Mouse (Mus musculus): ENCODE results near the gene Lrrc75a. TPM values are rescaled to one million over a fixed set of nuclear protein-coding genes. Genes with fewer than 3 reads are reported as not detected.

The Lrrc75a gene
- total and polyA plus RNA-seq, 3 experiments, result 7.0 to 8.9 TPM; not detected in 1

DNA sequence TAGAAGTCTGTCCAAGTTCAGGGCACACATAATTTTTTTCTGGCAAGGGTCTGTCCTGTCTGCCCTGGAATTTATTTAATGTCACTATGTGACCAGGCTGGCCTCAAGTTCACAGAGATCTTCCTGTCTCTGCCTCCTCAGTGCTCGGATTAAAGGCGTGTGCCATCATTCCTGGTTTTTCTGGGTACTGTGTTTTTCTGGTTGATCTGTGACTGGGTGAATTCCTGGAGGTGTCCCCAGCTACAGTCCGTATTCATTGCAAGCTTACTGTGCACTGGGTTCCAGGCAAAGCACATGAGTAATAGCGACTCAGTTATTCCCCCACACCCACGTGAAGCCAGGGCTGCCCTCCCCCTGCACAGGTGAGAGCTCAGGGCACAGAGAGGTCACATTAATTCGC lies 38.0 kb downstream of the Lrrc75a start:
- no peak for DNase-seq (ENCODE audit: low read depth, low spot score)
- Histone ChIP-seq H3K27me3 (ENCODE audit: control insufficient read depth in 1 of 2, insufficient read depth in 2 of 2, low read length in 2 of 2) (no peaks in the 10 kb centered on the region), H3K36me3 (ENCODE audit: control insufficient read depth in 1 of 2, insufficient read depth in 2 of 2, low read length in 2 of 2) (peaks cover 0 to 4% of the 10 kb centered on the region in 2 experiments; a peak in 2 of 4 replicates), H3K27ac (ENCODE audit: control insufficient read depth, low read depth, low read length) (no peak overlapping the region), H3K4me1 (ENCODE audit: control insufficient read depth in 1 of 2, insufficient read depth in 2 of 2, low read length in 2 of 2) (no peaks in the 10 kb centered on the region), H3K79me2 (ENCODE audit: control insufficient read depth, insufficient read depth, low read length, poor library complexity) (no peaks in the 10 kb centered on the region), H3K9ac (ENCODE audit: control insufficient read depth, low read depth, low read length, poor library complexity, severe bottlenecking) (no peak overlapping the region), H3K4me3 (ENCODE audit: control insufficient read depth in 1 of 2, insufficient read depth in 1 of 2, low read depth in 2 of 2, low read length in 2 of 2) (no peak overlapping the region), H3K9me3 (replicated peaks; ENCODE audit: insufficient read depth, low read length) (no peaks in the 10 kb centered on the region)
- TF ChIP-seq POLR2A (IDR thresholded peaks at IDR 0.05; ENCODE audit: control insufficient read depth in 1 of 2, insufficient read depth in 1 of 2, low read depth in 1 of 2, low read length in 2 of 2, poor library complexity in 1 of 2) (no peak), TCF12 (IDR thresholded peaks at IDR 0.05; ENCODE audit: low read depth, low read length) (no peak), TBP (IDR thresholded peaks at IDR 0.05; ENCODE audit: low read depth, low read length) (no peak), MAZ (IDR thresholded peaks at IDR 0.05; ENCODE audit: low read depth, low read length) (no peak), ZKSCAN1 (IDR thresholded peaks at IDR 0.05; ENCODE audit: low read depth, low read length) (no peak), MEF2A (IDR thresholded peaks at IDR 0.05; ENCODE audit: extremely low read depth, insufficient replicate concordance, low read depth, low read length, poor library complexity, severe bottlenecking) (no peak), GABPA (IDR thresholded peaks at IDR 0.05; ENCODE audit: low read depth, low read length) (no peak), UBTF (IDR thresholded peaks at IDR 0.05; ENCODE audit: borderline replicate concordance, insufficient read depth, low read depth, low read length) (no peak), CHD1 (IDR thresholded peaks at IDR 0.05; ENCODE audit: low read depth, low read length) (no peak), EP300 (IDR thresholded peaks at IDR 0.05; ENCODE audit: low read depth in 1 of 2, low read length in 2 of 2) (no peak), ZMIZ1 (IDR thresholded peaks at IDR 0.05; ENCODE audit: low read depth, low read length) (no peak), JUND (IDR thresholded peaks at IDR 0.05; ENCODE audit: low read depth, low read length) (no peak)

DNA sequence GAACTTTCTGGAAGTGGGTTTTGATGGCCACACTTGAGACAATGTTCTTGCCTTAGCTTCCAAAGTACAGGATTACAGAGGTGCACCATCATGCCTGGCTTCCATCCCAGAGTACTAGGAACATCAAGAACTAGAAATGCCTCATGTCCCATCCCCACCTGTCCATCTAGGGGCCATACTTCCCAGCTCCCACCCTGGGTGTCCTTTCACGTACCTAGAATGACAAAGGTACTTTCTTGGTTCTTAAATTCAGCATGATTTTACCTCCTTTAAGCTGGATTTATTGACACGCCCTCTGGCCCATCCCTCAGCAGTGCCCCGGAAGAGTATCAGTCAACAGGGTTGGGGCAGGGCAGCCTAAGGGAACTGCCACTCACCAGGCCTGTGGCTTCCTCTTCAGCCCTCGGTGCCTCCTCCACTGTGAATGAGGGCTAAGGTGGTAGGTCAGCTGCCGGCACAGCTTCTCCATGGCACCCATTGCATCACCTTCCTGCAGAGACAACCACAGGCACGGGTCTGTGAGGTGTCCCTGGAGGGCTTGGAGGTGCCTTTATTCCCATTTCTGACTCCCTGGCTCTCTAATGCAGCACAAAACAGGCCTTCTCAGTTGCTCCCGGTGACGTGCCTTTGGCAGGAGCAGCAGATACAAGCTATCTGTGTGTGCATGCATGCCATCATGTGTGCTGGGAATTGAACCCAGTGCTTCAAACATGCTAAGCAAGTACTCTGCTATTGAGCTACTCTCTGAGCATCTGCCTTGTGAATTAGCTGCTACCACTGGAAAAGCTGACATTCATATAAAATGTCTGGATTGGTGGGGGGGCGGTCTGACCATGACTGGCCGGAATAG lies 39.3 kb downstream of the Lrrc75a start:
- peaks cover 7 to 16% of the 10 kb centered on the region in 2 experiments for H3K36me3 ChIP-seq (ENCODE audit: control insufficient read depth in 1 of 2, insufficient read depth in 2 of 2, low read length in 2 of 2)
- no peak overlapping the region for H3K27ac ChIP-seq (ENCODE audit: control insufficient read depth, low read depth, low read length)
- peak; percentile 62 for DNase-seq (ENCODE audit: low read depth, low spot score)
- H3K79me2 ChIP-seq (ENCODE audit: control insufficient read depth, insufficient read depth, low read length, poor library complexity), result peaks cover 9% of the 10 kb centered on the region
- no peaks in the 10 kb centered on the region for H3K9me3 ChIP-seq (replicated peaks; ENCODE audit: insufficient read depth, low read length)
- no peak overlapping the region for H3K9ac ChIP-seq (ENCODE audit: control insufficient read depth, low read depth, low read length, poor library complexity, severe bottlenecking)
- TF ChIP-seq EP300 (IDR thresholded peaks at IDR 0.05; ENCODE audit: low read depth in 1 of 2, low read length in 2 of 2) (no peak), POLR2A (IDR thresholded peaks at IDR 0.05; ENCODE audit: control insufficient read depth in 1 of 2, insufficient read depth in 1 of 2, low read depth in 1 of 2, low read length in 2 of 2, poor library complexity in 1 of 2) (peak in 1 of 2 experiments; percentile 31; a peak in 1 of 4 replicates)
- no peak overlapping the region for H3K4me3 ChIP-seq (ENCODE audit: control insufficient read depth in 1 of 2, insufficient read depth in 1 of 2, low read depth in 2 of 2, low read length in 2 of 2)
- H3K4me1 ChIP-seq (ENCODE audit: control insufficient read depth in 1 of 2, insufficient read depth in 2 of 2, low read length in 2 of 2), result peaks cover 0 to 4% of the 10 kb centered on the region in 2 experiments; a peak in 2 of 4 replicates
- H3K27me3 ChIP-seq (ENCODE audit: control insufficient read depth in 1 of 2, insufficient read depth in 2 of 2, low read length in 2 of 2), result no peaks in the 10 kb centered on the region

DNA sequence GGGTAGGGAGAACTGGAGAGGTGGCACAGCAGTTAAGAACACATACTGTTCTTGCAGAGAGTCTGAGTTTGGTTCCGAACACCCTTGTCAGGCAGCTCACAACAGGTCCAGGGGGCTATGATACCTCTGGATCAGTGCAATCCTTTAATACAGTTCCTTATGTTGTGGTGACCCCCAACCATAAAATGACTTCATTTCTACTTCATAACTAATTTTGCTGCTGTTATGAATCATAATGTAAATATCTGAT lies 40.4 kb downstream of the Lrrc75a start:
- Histone ChIP-seq H3K79me2 (ENCODE audit: control insufficient read depth, insufficient read depth, low read length, poor library complexity) (peaks cover 21% of the 10 kb centered on the region), H3K4me1 (ENCODE audit: control insufficient read depth in 1 of 2, insufficient read depth in 2 of 2, low read length in 2 of 2) (peaks cover 0 to 4% of the 10 kb centered on the region in 2 experiments; a peak in 2 of 4 replicates), H3K4me3 (ENCODE audit: control insufficient read depth in 1 of 2, insufficient read depth in 1 of 2, low read depth in 2 of 2, low read length in 2 of 2) (no peak overlapping the region), H3K27me3 (ENCODE audit: control insufficient read depth in 1 of 2, insufficient read depth in 2 of 2, low read length in 2 of 2) (no peaks in the 10 kb centered on the region), H3K27ac (ENCODE audit: control insufficient read depth, low read depth, low read length) (no peak overlapping the region), H3K9me3 (replicated peaks; ENCODE audit: insufficient read depth, low read length) (no peaks in the 10 kb centered on the region), H3K9ac (ENCODE audit: control insufficient read depth, low read depth, low read length, poor library complexity, severe bottlenecking) (no peak overlapping the region), H3K36me3 (ENCODE audit: control insufficient read depth in 1 of 2, insufficient read depth in 2 of 2, low read length in 2 of 2) (peaks cover 12 to 16% of the 10 kb centered on the region in 2 experiments)
- DNase-seq (ENCODE audit: low read depth, low spot score), result no peak
- TF ChIP-seq TBP (IDR thresholded peaks at IDR 0.05; ENCODE audit: low read depth, low read length) (no peak), NRF1 (IDR thresholded peaks at IDR 0.05; ENCODE audit: insufficient read depth, low read depth, low read length, poor library complexity, severe bottlenecking) (no peak), ELF1 (IDR thresholded peaks at IDR 0.05; ENCODE audit: low read depth, low read length) (no peak), ZC3H11A (IDR thresholded peaks at IDR 0.05; ENCODE audit: low read depth, low read length) (no peak), KAT2A (conservative IDR thresholded peaks at IDR 0.05; ENCODE audit: low read depth, low read length) (no peak)
